Mouse (Mus musculus): ENCODE data around the gene Dcaf4. TPM values are rescaled to one million over a fixed set of nuclear protein-coding genes. Genes with fewer than 3 reads are reported as not detected.

The Dcaf4 gene
- polyA plus RNA-seq, 1 experiment from 2014 or later: 47.1 TPM

GRCm38 (mm10) chr12:83510586-83510985, 9.7 kb upstream of the Dcaf4 start:
- Histone ChIP-seq H3K4me2 (ENCODE audit: low read depth, low read length) (no peak overlapping the region), H3K4me1 (ENCODE audit: control insufficient read depth, insufficient read depth, low read length) (0 out of 2 replicates have a peak, but pooled peaks cover 2% of the 10 kb centered on the region), H3K4me3 (ENCODE audit: low read depth, low read length) (no peak overlapping the region), H3K9ac (replicated peaks; ENCODE audit: low read depth, low read length) (no peak overlapping the region), H3K36me3 (ENCODE audit: control insufficient read depth, insufficient read depth, low read length) (no peaks in the 10 kb centered on the region), H3K9me3 (ENCODE audit: control insufficient read depth, low read length) (no peaks in the 10 kb centered on the region), H3K27ac (ENCODE audit: low read depth, low read length) (no peak overlapping the region), H3K27me3 (ENCODE audit: control insufficient read depth, insufficient read depth, low read length) (no peaks in the 10 kb centered on the region)
- WGBS: 82% methylated on average over 5 of the region's 5 CpGs
- ATAC-seq (ENCODE audit: low read depth): no peak

- Histone ChIP-seq H3K4me2 (ENCODE audit: low read depth, low read length) (no peak overlapping the region), H3K9ac (replicated peaks; ENCODE audit: low read depth, low read length) (no peak overlapping the region), H3K9me3 (ENCODE audit: control insufficient read depth, low read length) (no peaks in the 10 kb centered on the region), H3K36me3 (ENCODE audit: control insufficient read depth, insufficient read depth, low read length) (no peaks in the 10 kb centered on the region), H3K27ac (ENCODE audit: low read depth, low read length) (no peak overlapping the region), H3K27me3 (ENCODE audit: control insufficient read depth, insufficient read depth, low read length) (no peaks in the 10 kb centered on the region), H3K4me1 (ENCODE audit: control insufficient read depth, insufficient read depth, low read length) (0 out of 2 replicates have a peak, but pooled peaks cover 2% of the 10 kb centered on the region), H3K4me3 (ENCODE audit: low read depth, low read length) (no peak overlapping the region)
- ATAC-seq (ENCODE audit: low read depth): peak; percentile 49; the same call in 1 of the 2 replicates
- WGBS: 10% methylated on average over 4 of the region's 4 CpGs
Observed at GRCm38 (mm10) chr12:83512783-83513182, 7.5 kb upstream of the Dcaf4 start.

- Histone ChIP-seq H3K36me3 (ENCODE audit: control insufficient read depth, insufficient read depth, low read length) (no peaks in the 10 kb centered on the region), H3K27me3 (ENCODE audit: control insufficient read depth, insufficient read depth, low read length) (no peaks in the 10 kb centered on the region), H3K4me1 (ENCODE audit: control insufficient read depth, insufficient read depth, low read length) (0 out of 2 replicates have a peak, but pooled peaks cover 2% of the 10 kb centered on the region), H3K4me3 (ENCODE audit: low read depth, low read length) (no peak overlapping the region), H3K4me2 (ENCODE audit: low read depth, low read length) (no peak overlapping the region), H3K27ac (ENCODE audit: low read depth, low read length) (no peak overlapping the region), H3K9me3 (ENCODE audit: control insufficient read depth, low read length) (no peaks in the 10 kb centered on the region), H3K9ac (replicated peaks; ENCODE audit: low read depth, low read length) (no peak overlapping the region)
- WGBS: 24% methylated on average over 5 of the region's 5 CpGs
- peak; percentile 41; the same call in 1 of the 2 replicates for ATAC-seq (ENCODE audit: low read depth)
Observed at GRCm38 (mm10) chr12:83513185-83513584, 7.1 kb upstream of the Dcaf4 start.

- 36% methylated on average over 4 of the region's 4 CpGs for WGBS
- Histone ChIP-seq H3K9ac (replicated peaks; ENCODE audit: low read depth, low read length) (no peak overlapping the region), H3K4me3 (ENCODE audit: low read depth, low read length) (no peak overlapping the region), H3K4me1 (ENCODE audit: control insufficient read depth, insufficient read depth, low read length) (0 out of 2 replicates have a peak, but pooled peaks cover 2% of the 10 kb centered on the region), H3K36me3 (ENCODE audit: control insufficient read depth, insufficient read depth, low read length) (no peaks in the 10 kb centered on the region), H3K27me3 (ENCODE audit: control insufficient read depth, insufficient read depth, low read length) (no peaks in the 10 kb centered on the region), H3K27ac (ENCODE audit: low read depth, low read length) (no peak overlapping the region), H3K9me3 (ENCODE audit: control insufficient read depth, low read length) (no peaks in the 10 kb centered on the region), H3K4me2 (ENCODE audit: low read depth, low read length) (no peak overlapping the region)
- ATAC-seq (ENCODE audit: low read depth): no peak
Observed at GRCm38 (mm10) chr12:83514216-83514615, 6.0 kb upstream of the Dcaf4 start.

GRCm38 (mm10) chr12:83517580-83517979, 2.7 kb upstream of the Dcaf4 start:
- Histone ChIP-seq H3K27ac (ENCODE audit: low read depth, low read length) (no peak overlapping the region), H3K36me3 (ENCODE audit: control insufficient read depth, insufficient read depth, low read length) (no peaks in the 10 kb centered on the region), H3K27me3 (ENCODE audit: control insufficient read depth, insufficient read depth, low read length) (no peaks in the 10 kb centered on the region), H3K4me2 (ENCODE audit: low read depth, low read length) (no peak overlapping the region), H3K9me3 (ENCODE audit: control insufficient read depth, low read length) (no peaks in the 10 kb centered on the region), H3K4me1 (ENCODE audit: control insufficient read depth, insufficient read depth, low read length) (peaks cover 3% of the 10 kb centered on the region; the same call in 1 of the 2 replicates), H3K4me3 (ENCODE audit: low read depth, low read length) (no peak overlapping the region), H3K9ac (replicated peaks; ENCODE audit: low read depth, low read length) (no peak overlapping the region)
- 80% methylated on average over 3 of the region's 3 CpGs for WGBS
- no peak for ATAC-seq (ENCODE audit: low read depth)

- Histone ChIP-seq H3K9me3 (ENCODE audit: control insufficient read depth, low read length) (no peaks in the 10 kb centered on the region), H3K27me3 (ENCODE audit: control insufficient read depth, insufficient read depth, low read length) (no peaks in the 10 kb centered on the region), H3K4me3 (ENCODE audit: low read depth, low read length) (peak overlapping the region; percentile 46; the same call in 1 of the 2 replicates), H3K27ac (ENCODE audit: low read depth, low read length) (no peak overlapping the region), H3K4me1 (ENCODE audit: control insufficient read depth, insufficient read depth, low read length) (peaks cover 3% of the 10 kb centered on the region; the same call in 1 of the 2 replicates), H3K4me2 (ENCODE audit: low read depth, low read length) (peak overlapping the region; percentile 65), H3K9ac (replicated peaks; ENCODE audit: low read depth, low read length) (peak overlapping the region; percentile 59; the same call in 1 of the 2 replicates), H3K36me3 (ENCODE audit: control insufficient read depth, insufficient read depth, low read length) (no peaks in the 10 kb centered on the region)
- no peak for ATAC-seq (ENCODE audit: low read depth)
- WGBS: 58% methylated on average over 8 of the region's 8 CpGs
Observed at GRCm38 (mm10) chr12:83521083-83521482, 817 bp downstream of the Dcaf4 start.

- no peak overlapping the region for H3K4me3 ChIP-seq (ENCODE audit: low read depth, low read length)
- no peak overlapping the region for H3K9ac ChIP-seq (replicated peaks; ENCODE audit: low read depth, low read length)
- peaks cover 3% of the 10 kb centered on the region; the same call in 1 of the 2 replicates for H3K4me1 ChIP-seq (ENCODE audit: control insufficient read depth, insufficient read depth, low read length)
- no peaks in the 10 kb centered on the region for H3K27me3 ChIP-seq (ENCODE audit: control insufficient read depth, insufficient read depth, low read length)
- H3K36me3 ChIP-seq (ENCODE audit: control insufficient read depth, insufficient read depth, low read length): no peaks in the 10 kb centered on the region
- 75% methylated on average over 6 of the region's 6 CpGs for WGBS
- H3K9me3 ChIP-seq (ENCODE audit: control insufficient read depth, low read length): no peaks in the 10 kb centered on the region
- ATAC-seq (ENCODE audit: low read depth): no peak
- no peak overlapping the region for H3K4me2 ChIP-seq (ENCODE audit: low read depth, low read length)
- H3K27ac ChIP-seq (ENCODE audit: low read depth, low read length): no peak overlapping the region
Observed at GRCm38 (mm10) chr12:83523056-83523455, 2.8 kb downstream of the Dcaf4 start.

GRCm38 (mm10) chr12:83523892-83524291, 3.6 kb downstream of the Dcaf4 start:
- WGBS: 85% methylated on average over 4 of the region's 4 CpGs
- no peak for ATAC-seq (ENCODE audit: low read depth)

GRCm38 (mm10) chr12:83524329-83524728, 4.1 kb downstream of the Dcaf4 start:
- Histone ChIP-seq H3K9me3 (ENCODE audit: control insufficient read depth, low read length) (no peaks in the 10 kb centered on the region), H3K36me3 (ENCODE audit: control insufficient read depth, insufficient read depth, low read length) (no peaks in the 10 kb centered on the region), H3K27me3 (ENCODE audit: control insufficient read depth, insufficient read depth, low read length) (no peaks in the 10 kb centered on the region), H3K4me2 (ENCODE audit: low read depth, low read length) (no peak overlapping the region), H3K27ac (ENCODE audit: low read depth, low read length) (no peak overlapping the region), H3K4me3 (ENCODE audit: low read depth, low read length) (no peak overlapping the region), H3K4me1 (ENCODE audit: control insufficient read depth, insufficient read depth, low read length) (peaks cover 3% of the 10 kb centered on the region; the same call in 1 of the 2 replicates), H3K9ac (replicated peaks; ENCODE audit: low read depth, low read length) (no peak overlapping the region)
- 81% methylated on average over 5 of the region's 5 CpGs for WGBS
- no peak for ATAC-seq (ENCODE audit: low read depth)

More at GRCm38 (mm10) chr12:83523892-83524291, 3.6 kb downstream of the Dcaf4 start:
- Histone ChIP-seq H3K36me3 (ENCODE audit: control insufficient read depth, insufficient read depth, low read length) (no peaks in the 10 kb centered on the region), H3K4me2 (ENCODE audit: low read depth, low read length) (no peak overlapping the region), H3K27ac (ENCODE audit: low read depth, low read length) (no peak overlapping the region), H3K4me3 (ENCODE audit: low read depth, low read length) (no peak overlapping the region), H3K27me3 (ENCODE audit: control insufficient read depth, insufficient read depth, low read length) (no peaks in the 10 kb centered on the region), H3K9me3 (ENCODE audit: control insufficient read depth, low read length) (no peaks in the 10 kb centered on the region), H3K4me1 (ENCODE audit: control insufficient read depth, insufficient read depth, low read length) (peaks cover 3% of the 10 kb centered on the region; the same call in 1 of the 2 replicates), H3K9ac (replicated peaks; ENCODE audit: low read depth, low read length) (no peak overlapping the region)

Data from neural tube, embryonic 14.5 days (tissue).